Mouse (Mus musculus): ENCODE measurements around the gene Rnf215. TPM values are rescaled to one million over a fixed set of nuclear protein-coding genes. Genes with fewer than 3 reads are reported as not detected.
"Not testable (repeated sequence)": the region's sequence is repeated elsewhere in the genome, so short reads cannot be mapped to it uniquely, and the experiment has no call there.

Rnf215 gene
- polyA plus RNA-seq, 1 experiment: 20.6 TPM

DNA sequence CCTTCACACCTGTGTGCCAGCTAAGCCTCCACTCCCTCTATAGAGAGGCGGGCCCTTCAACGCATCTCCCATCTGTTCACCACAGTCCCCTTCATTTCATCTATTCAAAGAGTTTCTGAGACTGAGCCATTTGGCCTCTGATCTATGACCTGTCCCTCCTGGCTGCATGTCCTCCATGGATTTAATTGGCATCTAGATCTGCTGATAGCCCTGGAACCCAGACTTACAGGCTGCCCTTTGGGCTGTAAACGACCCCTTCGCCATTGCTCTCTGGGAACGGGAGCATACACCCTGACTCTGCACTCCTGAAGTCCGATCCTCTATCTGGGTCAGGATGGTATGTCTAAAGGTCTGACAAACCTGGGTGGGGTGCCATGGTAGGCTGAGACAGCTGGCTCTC is 22.1 kb upstream of the Rnf215 start:
- Histone ChIP-seq H3K27me3 (ENCODE audit: control insufficient read depth, insufficient read depth, low read length) (no peaks in the 10 kb centered on the region), H3K4me3 (ENCODE audit: extremely low read depth, insufficient read depth, insufficient read length) (no peak overlapping the region), H3K36me3 (ENCODE audit: control insufficient read depth, insufficient read depth, low read length) (no peaks in the 10 kb centered on the region), H3K27ac (ENCODE audit: insufficient read depth, low read length) (no peak overlapping the region), H3K4me1 (ENCODE audit: control insufficient read depth, insufficient read depth, insufficient read length) (no peaks in the 10 kb centered on the region)
- TF ChIP-seq CTCF (IDR thresholded peaks at IDR 0.05; ENCODE audit: extremely low read depth, insufficient read depth, insufficient read length, insufficient replicate concordance) (no peak), POLR2A (IDR thresholded peaks at IDR 0.05; ENCODE audit: low read depth, low read length) (no peak)
- WGBS: 90% methylated on average over 6 of the region's 6 CpGs
- no peak for DNase-seq (ENCODE audit: low read depth in 1 of 2, low spot score in 2 of 2)

DNA sequence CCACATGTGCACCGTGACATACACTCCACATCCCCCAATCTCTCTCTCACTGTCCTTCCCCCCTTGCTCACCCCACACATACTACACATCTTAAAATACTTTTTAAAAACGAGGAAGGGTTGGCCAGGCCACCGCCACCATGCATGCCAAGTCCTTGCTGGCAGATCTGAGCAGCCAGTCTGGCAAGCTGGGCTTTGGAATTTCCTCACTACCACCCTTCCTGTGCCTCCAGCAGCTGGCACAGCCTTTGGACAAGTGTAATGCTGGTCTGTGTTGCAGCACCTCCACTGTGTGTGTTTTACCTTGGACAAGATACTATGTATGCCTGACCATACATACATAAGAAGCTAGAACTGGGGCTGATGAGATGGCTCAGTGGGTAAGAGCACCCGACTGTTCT is 21.5 kb upstream of the Rnf215 start:
- H3K27me3 ChIP-seq (ENCODE audit: control insufficient read depth, insufficient read depth, low read length): peaks cover 5% of the 10 kb centered on the region
- no peak overlapping the region for H3K4me3 ChIP-seq (ENCODE audit: extremely low read depth, insufficient read depth, insufficient read length)
- peaks cover 2% of the 10 kb centered on the region for H3K4me1 ChIP-seq (ENCODE audit: control insufficient read depth, insufficient read depth, insufficient read length)
- no peak for DNase-seq (ENCODE audit: low read depth in 1 of 2, low spot score in 2 of 2)
- H3K27ac ChIP-seq (ENCODE audit: insufficient read depth, low read length): no peak overlapping the region
- no peak for TF ChIP-seq POLR2A (IDR thresholded peaks at IDR 0.05; ENCODE audit: low read depth, low read length)
- no peak for TF ChIP-seq CTCF (IDR thresholded peaks at IDR 0.05; ENCODE audit: extremely low read depth, insufficient read depth, insufficient read length, insufficient replicate concordance)
- H3K36me3 ChIP-seq (ENCODE audit: control insufficient read depth, insufficient read depth, low read length): no peaks in the 10 kb centered on the region
- 75% methylated on average over 4 of the region's 4 CpGs for WGBS

DNA sequence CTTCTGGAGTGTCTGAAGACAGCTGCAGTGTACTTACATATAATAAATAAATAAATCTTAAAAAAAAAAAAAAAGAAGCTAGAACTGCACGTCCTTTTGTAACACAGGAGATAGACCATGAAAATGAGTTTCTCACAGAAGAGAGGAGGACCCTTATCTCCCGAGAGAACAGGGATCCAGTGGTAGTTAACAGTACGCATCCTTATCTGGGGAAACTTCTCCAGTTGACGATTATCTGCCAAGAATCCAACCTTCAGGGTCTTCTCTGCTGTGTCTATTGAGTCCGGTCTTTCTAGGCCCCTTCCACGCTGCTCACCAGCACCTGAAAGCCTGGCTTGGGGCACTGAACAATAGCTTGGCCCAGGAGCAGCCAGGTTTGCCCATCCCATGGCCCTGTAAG is 21.0 kb upstream of the Rnf215 start:
- no peak for DNase-seq (ENCODE audit: low read depth in 1 of 2, low spot score in 2 of 2)
- 82% methylated on average over 6 of the region's 6 CpGs for WGBS
- H3K4me3 ChIP-seq (ENCODE audit: extremely low read depth, insufficient read depth, insufficient read length): no peak overlapping the region
- H3K36me3 ChIP-seq (ENCODE audit: control insufficient read depth, insufficient read depth, low read length): no peaks in the 10 kb centered on the region
- H3K27me3 ChIP-seq (ENCODE audit: control insufficient read depth, insufficient read depth, low read length): peaks cover 9% of the 10 kb centered on the region
- H3K4me1 ChIP-seq (ENCODE audit: control insufficient read depth, insufficient read depth, insufficient read length): peaks cover 4% of the 10 kb centered on the region
- H3K27ac ChIP-seq (ENCODE audit: insufficient read depth, low read length): no peak overlapping the region
- no peak for TF ChIP-seq POLR2A (IDR thresholded peaks at IDR 0.05; ENCODE audit: low read depth, low read length)
- TF ChIP-seq CTCF (IDR thresholded peaks at IDR 0.05; ENCODE audit: extremely low read depth, insufficient read depth, insufficient read length, insufficient replicate concordance): no peak

DNA sequence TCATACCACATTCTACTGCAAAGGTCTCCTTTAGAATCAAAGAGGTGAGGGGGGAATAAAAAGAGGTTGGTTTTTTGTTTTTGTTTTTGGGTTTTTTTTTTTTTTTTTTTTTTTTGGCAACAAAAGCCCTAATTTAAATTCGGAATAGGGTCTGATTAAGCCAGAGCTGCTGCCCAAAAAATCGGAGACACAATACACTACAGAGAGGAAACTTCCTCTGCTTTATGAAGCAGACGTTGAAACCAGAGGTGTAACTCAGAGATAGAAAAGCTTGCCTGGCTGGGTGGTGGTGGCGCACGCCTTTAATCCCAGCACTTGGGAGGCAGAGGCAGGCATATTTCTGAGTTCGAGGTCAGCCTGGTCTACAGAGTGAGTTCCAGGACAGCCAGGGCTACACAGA is 20.5 kb upstream of the Rnf215 start:
- 86% methylated on average over 6 of the region's 6 CpGs for WGBS
- not testable (repeated sequence) for H3K27me3 ChIP-seq (ENCODE audit: control insufficient read depth, insufficient read depth, low read length); H3K4me3 ChIP-seq (ENCODE audit: extremely low read depth, insufficient read depth, insufficient read length); H3K27ac ChIP-seq (ENCODE audit: insufficient read depth, low read length); H3K4me1 ChIP-seq (ENCODE audit: control insufficient read depth, insufficient read depth, insufficient read length); H3K36me3 ChIP-seq (ENCODE audit: control insufficient read depth, insufficient read depth, low read length); DNase-seq (ENCODE audit: low read depth in 1 of 2, low spot score in 2 of 2)

DNA sequence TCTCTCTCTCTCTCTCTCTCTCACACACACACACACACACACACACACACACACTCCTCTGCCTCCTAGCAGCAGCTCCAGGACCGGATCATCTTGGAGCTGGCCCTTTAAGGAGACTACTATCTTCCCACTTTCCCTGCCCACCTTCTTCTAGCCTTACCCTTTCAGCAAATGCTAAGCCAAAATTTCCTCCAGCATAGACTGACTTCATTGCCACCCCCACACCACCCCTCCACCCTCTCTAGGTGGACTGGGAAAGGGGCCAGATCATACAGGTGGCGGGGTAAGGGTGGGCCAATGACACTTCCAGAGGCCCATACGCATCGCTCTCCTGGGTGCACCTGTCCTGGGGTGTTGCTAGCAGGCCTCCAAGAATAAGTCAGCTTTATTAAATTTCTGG is 19.6 kb upstream of the Rnf215 start:
- no peak for DNase-seq (ENCODE audit: low read depth in 1 of 2, low spot score in 2 of 2)
- no peaks in the 10 kb centered on the region for H3K36me3 ChIP-seq (ENCODE audit: control insufficient read depth, insufficient read depth, low read length)
- peaks cover 9% of the 10 kb centered on the region for H3K27me3 ChIP-seq (ENCODE audit: control insufficient read depth, insufficient read depth, low read length)
- WGBS: 86% methylated on average over 4 of the region's 4 CpGs
- no peak overlapping the region for H3K27ac ChIP-seq (ENCODE audit: insufficient read depth, low read length)
- H3K4me3 ChIP-seq (ENCODE audit: extremely low read depth, insufficient read depth, insufficient read length): no peak overlapping the region
- TF ChIP-seq CTCF (IDR thresholded peaks at IDR 0.05; ENCODE audit: extremely low read depth, insufficient read depth, insufficient read length, insufficient replicate concordance) (no peak), POLR2A (IDR thresholded peaks at IDR 0.05; ENCODE audit: low read depth, low read length) (no peak)
- peaks cover 4% of the 10 kb centered on the region for H3K4me1 ChIP-seq (ENCODE audit: control insufficient read depth, insufficient read depth, insufficient read length)

DNA sequence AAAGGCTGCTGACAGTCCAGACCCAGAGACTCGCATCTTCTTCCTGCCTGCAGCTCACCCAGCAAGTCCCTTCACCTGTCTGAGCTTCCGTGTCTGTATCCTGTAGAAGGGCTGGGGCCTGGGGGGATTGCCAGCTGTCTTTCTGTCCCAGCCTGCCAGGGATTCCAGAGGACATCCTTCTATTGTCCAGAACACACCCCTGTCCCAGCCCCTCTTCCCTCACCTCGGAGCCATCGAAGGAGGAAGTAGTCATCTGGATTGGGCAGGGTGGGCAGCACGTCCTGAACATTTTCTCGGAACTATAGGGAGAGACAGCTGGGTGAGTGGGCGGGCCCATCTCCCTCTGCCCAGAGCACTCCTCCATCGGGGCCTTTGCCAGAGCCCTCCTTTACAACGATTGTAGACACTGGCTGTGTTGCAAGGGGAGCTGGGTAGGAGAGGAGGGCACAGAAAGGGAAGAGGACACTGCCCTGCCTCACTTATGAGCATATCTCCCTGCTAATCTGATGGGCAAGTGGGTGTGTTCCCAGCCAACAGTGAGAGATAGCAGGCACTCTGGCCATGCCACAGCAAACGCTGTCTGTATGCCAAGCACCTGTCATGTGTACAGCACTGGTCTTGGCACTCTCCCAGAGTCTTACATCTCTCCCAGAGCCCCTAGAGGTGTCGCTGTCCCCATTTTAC is 18.4 kb upstream of the Rnf215 start:
- H3K4me1 ChIP-seq (ENCODE audit: control insufficient read depth, insufficient read depth, insufficient read length): peaks cover 4% of the 10 kb centered on the region
- no peak for TF ChIP-seq CTCF (IDR thresholded peaks at IDR 0.05; ENCODE audit: extremely low read depth, insufficient read depth, insufficient read length, insufficient replicate concordance)
- no peak for TF ChIP-seq POLR2A (IDR thresholded peaks at IDR 0.05; ENCODE audit: low read depth, low read length)
- no peak overlapping the region for H3K27ac ChIP-seq (ENCODE audit: insufficient read depth, low read length)
- H3K4me3 ChIP-seq (ENCODE audit: extremely low read depth, insufficient read depth, insufficient read length): no peak overlapping the region
- no peak for DNase-seq (ENCODE audit: low read depth in 1 of 2, low spot score in 2 of 2)
- no peaks in the 10 kb centered on the region for H3K36me3 ChIP-seq (ENCODE audit: control insufficient read depth, insufficient read depth, low read length)
- 43% methylated on average over 11 of the region's 11 CpGs for WGBS
- H3K27me3 ChIP-seq (ENCODE audit: control insufficient read depth, insufficient read depth, low read length): peaks cover 9% of the 10 kb centered on the region

DNA sequence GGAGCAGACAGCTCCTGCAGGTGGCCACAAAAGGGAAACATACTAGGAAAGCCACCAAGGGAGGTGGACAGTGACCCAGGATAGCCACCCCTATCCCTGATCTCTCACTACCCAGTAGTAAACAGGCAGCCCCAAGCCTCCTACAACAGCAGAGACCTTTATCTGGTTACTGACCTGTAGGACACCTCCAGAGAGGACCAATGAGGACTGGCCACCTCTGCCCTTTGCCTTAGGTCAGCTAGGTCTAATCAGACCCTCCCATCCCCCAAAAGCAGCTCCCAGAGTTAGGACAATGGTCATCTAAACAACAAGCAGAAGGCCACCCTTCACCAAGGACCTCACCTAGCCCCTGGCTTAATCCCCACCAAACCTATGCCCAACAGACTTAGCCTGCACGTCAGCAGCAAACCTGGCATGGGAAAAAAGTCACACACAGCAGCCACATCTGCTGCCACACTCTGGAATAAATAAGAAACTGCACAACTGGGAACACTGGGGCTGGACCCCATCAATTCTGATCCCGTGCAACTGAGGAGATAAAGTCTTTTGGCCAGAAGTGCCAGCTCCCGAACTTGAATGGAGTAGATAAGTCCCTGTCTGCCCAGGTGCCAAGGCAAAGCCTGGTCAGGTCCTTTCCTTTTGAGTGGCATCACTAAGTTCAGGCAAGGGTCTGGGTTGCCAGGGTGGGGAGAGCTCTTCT is 17.5 kb upstream of the Rnf215 start:
- TF ChIP-seq POLR2A (IDR thresholded peaks at IDR 0.05; ENCODE audit: low read depth, low read length) (no peak), CTCF (IDR thresholded peaks at IDR 0.05; ENCODE audit: extremely low read depth, insufficient read depth, insufficient read length, insufficient replicate concordance) (no peak)
- no peak for DNase-seq (ENCODE audit: low read depth in 1 of 2, low spot score in 2 of 2)
- peaks cover 4% of the 10 kb centered on the region for H3K4me1 ChIP-seq (ENCODE audit: control insufficient read depth, insufficient read depth, insufficient read length)
- no peaks in the 10 kb centered on the region for H3K36me3 ChIP-seq (ENCODE audit: control insufficient read depth, insufficient read depth, low read length)
- H3K4me3 ChIP-seq (ENCODE audit: extremely low read depth, insufficient read depth, insufficient read length): no peak overlapping the region
- 22% methylated on average over 3 of the region's 3 CpGs for WGBS
- H3K27me3 ChIP-seq (ENCODE audit: control insufficient read depth, insufficient read depth, low read length): peaks cover 9% of the 10 kb centered on the region
- no peak overlapping the region for H3K27ac ChIP-seq (ENCODE audit: insufficient read depth, low read length)
